Mouse (Mus musculus) intestine, embryonic 15.5 days (tissue): ENCODE data around the gene Ptprn2. TPM values are rescaled to one million over a fixed set of nuclear protein-coding genes. Genes with fewer than 3 reads are reported as not detected.

Experiments
- ATAC-seq: fragments of 200-750 bp; cut with Nextera tagmentation; 2 replicates; pipeline ENCODE4 v1.8.0; 2017; ENCODE audit warnings: moderate TSS enrichment, moderate library complexity
- H3K27ac ChIP-seq: fragments of 300-500 bp; sonication (generic); 2 replicates; pipeline ENCODE4 v1.5.1; 2015; ENCODE audit warnings: mild to moderate bottlenecking, inconsistent platforms
- H3K27me3 ChIP-seq: fragments of 300-500 bp; sonication (generic); replicated peaks from 2 replicates; pipeline ENCODE4 v1.6.1; 2015; ENCODE audit warnings: inconsistent platforms
- H3K36me3 ChIP-seq: fragments of 300-500 bp; sonication (generic); 2 replicates; pipeline ENCODE4 v1.6.1; 2015; ENCODE audit warnings: inconsistent platforms
- H3K4me1 ChIP-seq: fragments of 300-500 bp; sonication (generic); replicated peaks from 2 replicates; pipeline ENCODE4 v1.6.1; 2015; ENCODE audit warnings: inconsistent platforms
- H3K4me2 ChIP-seq: fragments of 300-500 bp; sonication (generic); replicated peaks from 2 replicates; pipeline ENCODE4 v1.6.1; 2015; ENCODE audit warnings: mild to moderate bottlenecking, inconsistent platforms
- H3K4me3 ChIP-seq: fragments of 300-500 bp; sonication (generic); replicated peaks from 2 replicates; pipeline ENCODE4 v1.5.1; 2015; ENCODE audit warnings: inconsistent platforms
- H3K9ac ChIP-seq: fragments of 300-500 bp; sonication (generic); 2 replicates; pipeline ENCODE4 v1.6.1; 2015; ENCODE audit warnings: inconsistent platforms
- H3K9me3 ChIP-seq: fragments of 300-500 bp; sonication (generic); 2 replicates; pipeline ENCODE4 v1.6.1; 2016; ENCODE audit warnings: inconsistent platforms
- WGBS: fragments of 180-500 bp; shearing (Covaris S2); methylation state at CpG from one replicate; pipeline ENCODE4 v1.1.7; 2015; 5-methylcytosine and 5-hydroxymethylcytosine counted together
- polyA plus RNA-seq: library from polyadenylated mRNA; unstranded; fragments of >200 nt; fragmentation: Nextera tagmentation; extraction: Ambion mirVana; gene quantifications from 2 replicates; pipeline ENCODE4 v1.2.1, GENCODE M21; 2015

Gene Ptprn2
- polyA plus RNA-seq, 1 experiment from 2014 or later, result 1.9 TPM

DNA sequence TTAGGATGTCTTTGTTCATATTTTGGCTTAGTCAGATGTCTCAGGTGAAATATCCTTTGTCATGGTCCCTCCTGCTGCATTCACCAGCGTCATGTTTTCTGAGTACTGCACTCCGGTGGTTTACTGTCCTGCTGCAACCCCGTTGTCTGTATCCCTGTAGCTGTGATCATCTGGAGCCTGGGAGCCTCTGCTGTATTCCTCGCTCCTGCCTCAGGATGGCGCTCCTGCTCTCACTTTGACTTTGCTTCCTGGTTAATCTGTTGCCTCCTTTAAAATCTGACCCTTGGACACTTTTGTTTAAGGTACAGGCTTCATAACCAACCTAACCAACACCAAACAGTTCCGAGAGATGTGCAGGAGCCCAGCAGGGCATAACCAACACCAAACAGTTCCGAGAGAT lies 342.2 kb downstream of the Ptprn2 start:
- Histone ChIP-seq H3K9me3 (no peaks in the 10 kb centered on the region), H3K4me2 (no peak overlapping the region), H3K9ac (no peak overlapping the region), H3K4me1 (no peaks in the 10 kb centered on the region), H3K4me3 (no peak overlapping the region), H3K36me3 (no peaks in the 10 kb centered on the region), H3K27ac (no peak overlapping the region), H3K27me3 (no peaks in the 10 kb centered on the region)
- WGBS, result 47% methylated on average over 7 of the region's 7 CpGs
- no peak for ATAC-seq

DNA sequence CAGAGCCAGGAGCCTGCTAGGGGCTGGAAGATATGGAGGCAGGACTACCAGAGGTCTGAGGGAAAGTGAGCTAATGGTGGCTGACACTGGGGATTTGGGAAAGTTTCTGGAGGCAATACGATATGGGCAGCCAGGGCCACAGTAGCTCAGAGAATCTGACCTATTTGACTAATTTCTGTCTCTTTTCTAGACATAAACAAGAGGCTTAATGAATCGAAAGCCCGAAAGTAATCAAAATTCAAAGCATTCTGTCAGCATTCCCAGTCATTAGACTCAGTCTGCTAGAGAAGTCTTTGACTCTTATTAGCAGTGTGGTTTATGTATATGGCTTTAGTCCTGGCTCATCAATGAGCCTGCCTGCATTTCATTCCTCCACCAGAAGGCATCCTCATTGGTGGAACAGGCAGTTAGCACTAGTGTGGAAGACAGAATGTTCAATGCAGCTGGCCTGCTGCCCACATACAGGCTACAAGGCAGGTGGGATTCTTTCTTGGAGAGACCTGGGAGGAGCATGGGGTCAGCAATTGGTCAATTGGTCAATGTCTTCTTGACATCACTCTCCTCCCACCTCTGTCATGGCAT lies 353.2 kb downstream of the Ptprn2 start:
- H3K27me3 ChIP-seq, result no peaks in the 10 kb centered on the region
- H3K36me3 ChIP-seq, result no peaks in the 10 kb centered on the region
- WGBS, result 83% methylated on average over 3 of the region's 3 CpGs
- no peak overlapping the region for H3K4me2 ChIP-seq
- H3K9me3 ChIP-seq, result no peaks in the 10 kb centered on the region
- H3K4me1 ChIP-seq, result no peaks in the 10 kb centered on the region
- no peak overlapping the region for H3K9ac ChIP-seq
- ATAC-seq, result no peak
- no peak overlapping the region for H3K27ac ChIP-seq
- H3K4me3 ChIP-seq, result no peak overlapping the region

DNA sequence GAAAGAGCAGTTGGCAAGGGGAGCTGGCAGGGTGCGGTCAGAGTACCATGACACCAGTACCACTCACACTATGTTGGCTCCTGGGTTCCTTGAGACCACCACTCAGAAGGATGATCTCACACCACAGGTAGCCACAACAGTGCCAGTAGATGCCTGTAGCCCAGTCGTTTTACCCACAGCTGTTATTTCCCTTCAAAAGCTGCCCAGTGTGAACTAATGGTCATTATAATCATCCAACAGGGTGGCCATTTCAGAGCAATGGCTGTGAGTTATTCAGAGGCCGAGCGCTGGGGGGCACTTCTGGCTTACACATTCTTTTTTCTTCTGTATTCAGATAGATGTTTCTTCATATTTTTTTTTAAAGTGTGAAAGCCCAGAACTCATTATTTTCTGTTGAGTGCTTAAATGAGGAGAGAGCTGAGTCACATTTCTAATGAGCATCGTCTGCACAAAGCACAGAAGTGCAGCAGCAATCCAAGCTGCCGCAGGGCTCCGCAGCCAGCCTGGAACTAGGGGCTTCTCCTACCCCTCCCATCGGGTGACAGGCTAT lies 357.3 kb downstream of the Ptprn2 start:
- no peak for ATAC-seq
- WGBS, result 74% methylated on average over 8 of the region's 8 CpGs
- H3K27ac ChIP-seq, result no peak overlapping the region

DNA sequence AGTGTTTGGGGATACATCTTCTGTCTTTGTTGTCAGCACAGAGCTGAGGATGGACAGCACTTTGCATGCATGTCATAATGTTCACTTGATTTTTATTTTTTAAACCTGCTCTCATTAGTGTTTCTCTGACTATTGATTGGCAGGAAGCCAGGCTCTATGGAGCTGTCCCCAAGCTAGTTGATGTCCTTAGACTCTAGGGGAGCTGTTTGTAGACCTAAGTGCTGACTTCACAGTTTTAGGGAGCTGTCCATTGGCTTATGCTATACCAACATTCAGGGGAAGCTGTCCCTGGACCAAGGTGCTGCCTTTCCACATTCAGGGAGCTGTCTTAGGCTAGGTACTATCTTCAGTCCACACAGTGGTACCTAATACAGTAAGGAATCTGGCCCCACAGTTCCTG lies 360.7 kb downstream of the Ptprn2 start:
- Histone ChIP-seq H3K27ac (no peak overlapping the region), H3K4me3 (no peak overlapping the region), H3K9me3 (no peaks in the 10 kb centered on the region), H3K4me2 (no peak overlapping the region), H3K36me3 (no peaks in the 10 kb centered on the region), H3K4me1 (no peaks in the 10 kb centered on the region), H3K9ac (no peak overlapping the region), H3K27me3 (no peaks in the 10 kb centered on the region)
- no peak for ATAC-seq

More for the DNA sequence above, 357.3 kb downstream of the Ptprn2 start:
- Histone ChIP-seq H3K9ac (no peak overlapping the region), H3K4me1 (no peaks in the 10 kb centered on the region), H3K9me3 (no peaks in the 10 kb centered on the region), H3K36me3 (no peaks in the 10 kb centered on the region), H3K27me3 (no peaks in the 10 kb centered on the region), H3K4me2 (no peak overlapping the region), H3K4me3 (no peak overlapping the region)

DNA sequence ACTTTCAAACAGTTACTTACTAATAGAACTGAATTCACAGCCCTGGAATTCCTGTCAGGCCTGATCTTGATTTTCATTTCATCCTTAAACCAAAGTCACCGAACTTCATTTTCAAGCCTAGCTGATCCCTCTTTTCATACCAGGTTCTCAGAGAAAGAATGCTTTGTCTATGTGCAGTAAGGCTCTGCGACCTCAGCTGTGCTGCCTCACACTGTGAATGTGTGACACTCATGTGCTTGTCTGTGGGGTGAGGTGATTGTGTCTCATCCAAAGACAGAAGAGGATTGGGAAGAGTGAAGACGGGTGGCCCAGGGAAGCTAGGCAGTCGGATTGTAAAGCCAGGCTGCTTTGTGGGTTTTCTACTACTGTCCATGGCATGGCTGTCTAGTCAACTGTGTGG lies 361.5 kb downstream of the Ptprn2 start:
- WGBS, result 86% methylated on average over 4 of the region's 4 CpGs
- H3K36me3 ChIP-seq, result no peaks in the 10 kb centered on the region
- H3K9ac ChIP-seq, result no peak overlapping the region

DNA sequence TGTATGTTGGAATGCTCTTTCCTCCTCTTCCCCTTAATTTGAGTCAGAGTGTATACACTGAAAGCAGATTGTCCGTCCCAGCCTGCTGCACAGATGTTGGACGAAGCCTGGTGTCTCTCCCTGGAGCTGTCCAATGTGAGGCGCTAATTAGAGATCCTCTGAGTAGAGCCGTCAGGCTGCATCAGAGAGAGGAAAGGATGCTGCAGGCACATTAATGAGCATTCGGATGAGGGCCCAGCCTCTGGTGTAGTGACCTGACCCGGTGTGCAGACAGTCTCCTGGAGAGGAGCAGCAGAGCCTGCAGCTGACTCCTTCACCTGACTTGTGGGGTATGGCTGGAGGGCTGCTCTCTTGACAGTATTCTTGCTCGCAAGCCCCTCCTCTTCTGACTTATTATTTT lies 370.8 kb downstream of the Ptprn2 start:
- Histone ChIP-seq H3K4me3 (no peak overlapping the region), H3K27me3 (no peaks in the 10 kb centered on the region), H3K4me1 (no peaks in the 10 kb centered on the region), H3K27ac (no peak overlapping the region), H3K9ac (no peak overlapping the region), H3K9me3 (no peaks in the 10 kb centered on the region), H3K36me3 (no peaks in the 10 kb centered on the region), H3K4me2 (no peak overlapping the region)
- 64% methylated on average over 7 of the region's 7 CpGs for WGBS
- ATAC-seq, result no peak

More for the DNA sequence above, 361.5 kb downstream of the Ptprn2 start:
- ATAC-seq, result no peak
- Histone ChIP-seq H3K27me3 (no peaks in the 10 kb centered on the region), H3K9me3 (no peaks in the 10 kb centered on the region), H3K4me2 (no peak overlapping the region), H3K4me1 (no peaks in the 10 kb centered on the region), H3K27ac (no peak overlapping the region), H3K4me3 (no peak overlapping the region)

DNA sequence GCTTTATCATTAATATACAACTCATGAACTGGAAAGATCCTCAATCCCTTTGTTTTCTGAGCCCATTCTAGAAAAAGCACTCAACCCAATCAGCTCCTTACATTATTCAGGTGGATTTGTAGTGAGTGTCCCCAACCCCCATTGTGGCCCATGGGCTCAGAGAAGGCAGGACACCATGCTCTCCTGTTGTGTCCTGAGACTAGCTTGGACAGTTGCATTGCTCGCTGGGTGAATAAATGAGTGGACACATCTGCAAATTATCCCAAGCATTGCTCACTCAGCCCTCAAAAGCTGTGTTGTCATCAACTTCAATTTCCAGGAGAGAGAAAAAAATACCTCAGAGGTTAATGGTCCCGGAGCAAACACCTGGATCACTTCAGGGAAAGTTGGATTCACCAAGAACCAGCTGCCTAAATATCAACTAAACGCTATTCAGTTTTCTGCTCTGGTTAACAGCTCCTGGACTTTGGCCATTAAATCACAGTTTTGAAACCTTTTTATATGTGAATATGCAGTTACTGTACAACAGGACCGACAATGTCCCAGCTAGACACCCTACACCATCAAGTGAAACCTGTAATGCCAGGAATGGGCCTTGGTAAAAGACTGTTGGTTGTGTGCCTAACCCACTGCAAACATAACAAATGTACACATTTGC lies 376.0 kb downstream of the Ptprn2 start:
- no peaks in the 10 kb centered on the region for H3K4me1 ChIP-seq
- H3K9ac ChIP-seq, result no peak overlapping the region
- no peak for ATAC-seq
- no peaks in the 10 kb centered on the region for H3K36me3 ChIP-seq
- no peaks in the 10 kb centered on the region for H3K27me3 ChIP-seq
- H3K4me2 ChIP-seq, result no peak overlapping the region
- no peak overlapping the region for H3K27ac ChIP-seq
- WGBS, result 78% methylated on average over 4 of the region's 4 CpGs
- H3K4me3 ChIP-seq, result no peak overlapping the region
- H3K9me3 ChIP-seq, result no peaks in the 10 kb centered on the region

DNA sequence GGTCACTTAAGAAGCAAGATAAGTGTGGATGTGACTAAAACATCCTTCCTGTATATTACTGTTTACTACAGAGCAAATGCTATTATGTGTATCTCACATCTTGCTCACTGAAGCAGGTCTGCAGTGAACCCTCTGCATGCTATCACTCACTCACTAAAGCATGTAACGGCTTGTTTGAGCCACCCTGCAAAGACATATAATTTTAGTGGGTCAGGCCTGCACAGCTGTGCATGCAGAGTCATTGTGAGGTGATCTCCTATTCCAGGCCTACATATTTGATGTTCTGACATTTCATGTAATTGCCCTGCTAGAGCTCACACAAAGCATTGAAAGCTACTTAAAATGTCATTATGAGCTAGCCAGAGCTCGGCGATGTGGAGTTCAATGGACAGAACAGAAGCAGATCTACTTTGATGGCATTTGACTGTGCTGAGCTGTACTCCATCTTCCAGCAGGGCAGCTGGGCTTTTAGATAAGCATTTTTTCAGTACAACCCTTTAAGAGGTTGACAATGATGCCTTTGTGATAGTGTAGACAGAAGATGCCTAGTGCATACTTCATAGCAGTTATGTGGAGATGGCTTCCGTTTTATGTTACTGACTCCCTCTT lies 377.9 kb downstream of the Ptprn2 start:
- Histone ChIP-seq H3K36me3 (no peaks in the 10 kb centered on the region), H3K9ac (no peak overlapping the region), H3K4me2 (no peak overlapping the region), H3K4me3 (no peak overlapping the region), H3K4me1 (no peaks in the 10 kb centered on the region), H3K27me3 (no peaks in the 10 kb centered on the region), H3K9me3 (no peaks in the 10 kb centered on the region), H3K27ac (no peak overlapping the region)
- WGBS, result 75% methylated on average over 4 of the region's 4 CpGs
- no peak for ATAC-seq

DNA sequence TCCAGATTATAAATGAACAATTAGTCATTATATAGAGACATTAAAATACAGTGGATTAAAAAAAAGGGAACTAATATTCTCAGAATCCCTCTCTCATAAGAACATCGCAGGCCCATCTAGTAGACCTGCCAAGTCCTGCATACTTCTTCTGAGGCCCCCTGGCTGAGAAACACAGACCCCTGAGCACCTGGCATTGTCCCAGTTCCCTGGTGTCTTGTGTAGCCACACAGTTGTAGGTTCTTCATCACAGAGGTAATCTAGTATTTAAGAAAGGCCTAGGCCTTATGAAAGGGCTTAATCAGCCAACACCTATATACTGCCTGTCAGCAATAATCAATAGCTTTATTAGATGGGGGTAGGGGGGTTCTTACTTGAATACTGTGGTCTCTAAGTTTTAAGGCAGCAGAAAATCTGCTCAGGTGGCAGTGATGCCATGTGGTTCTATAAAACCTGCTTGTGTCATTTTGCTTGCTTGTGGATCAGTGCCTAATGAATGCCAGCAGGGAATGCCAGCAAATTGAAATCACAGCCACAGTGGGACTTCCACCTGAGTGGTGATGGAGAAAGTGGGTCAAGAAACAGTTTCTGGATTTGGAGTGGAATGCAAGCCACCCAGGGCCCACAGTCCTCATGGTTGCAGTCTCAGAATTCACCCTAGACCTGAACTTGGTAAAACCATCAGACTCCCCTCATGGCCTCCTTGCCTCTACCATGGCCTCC lies 388.5 kb downstream of the Ptprn2 start:
- Histone ChIP-seq H3K4me2 (no peak overlapping the region), H3K27ac (no peak overlapping the region), H3K4me1 (no peaks in the 10 kb centered on the region), H3K27me3 (no peaks in the 10 kb centered on the region), H3K9me3 (no peaks in the 10 kb centered on the region), H3K9ac (no peak overlapping the region), H3K4me3 (no peak overlapping the region), H3K36me3 (no peaks in the 10 kb centered on the region)
- WGBS, result 100% methylated on average over 1 of the region's 1 CpGs
- ATAC-seq, result no peak

DNA sequence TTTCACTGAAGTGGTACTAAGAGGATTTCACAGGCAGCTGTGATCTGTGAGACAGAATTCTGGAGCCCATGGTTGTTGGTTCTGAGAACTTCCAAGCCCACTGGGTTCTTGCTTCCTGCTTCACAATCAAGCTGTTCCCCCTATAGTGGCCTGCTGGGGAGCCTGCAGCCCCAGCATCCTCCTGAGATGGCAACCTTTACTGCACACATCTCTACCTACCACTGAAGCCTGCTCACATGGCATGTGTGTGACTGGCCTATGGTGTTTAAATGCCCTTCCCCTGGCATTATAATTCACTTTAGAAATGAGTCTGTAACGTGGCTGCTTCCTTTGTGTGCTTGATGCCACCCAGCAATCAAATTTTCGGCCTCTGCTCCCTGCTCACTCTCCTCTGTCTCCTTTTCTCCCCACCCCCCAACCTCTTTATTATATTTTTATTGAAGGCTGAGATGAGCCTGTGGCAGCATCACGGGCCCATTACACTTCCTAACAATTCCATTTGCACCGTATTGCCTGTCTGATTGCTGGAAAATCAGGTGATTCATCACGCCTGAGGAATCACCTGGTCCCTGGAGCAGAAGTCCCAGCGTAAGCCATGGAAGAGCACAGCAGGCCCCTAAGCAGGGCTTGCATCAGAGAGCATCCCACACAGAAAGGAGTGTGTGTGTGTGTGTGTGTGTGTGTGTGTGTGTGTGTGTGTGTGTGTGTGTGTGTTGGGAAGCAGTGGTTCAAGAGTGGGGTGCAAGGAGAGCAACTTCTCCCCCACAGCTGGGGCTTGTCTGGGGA lies 402.2 kb downstream of the Ptprn2 start:
- no peak for ATAC-seq
- WGBS, result 71% methylated on average over 6 of the region's 6 CpGs
- H3K4me1 ChIP-seq, result no peaks in the 10 kb centered on the region
- H3K9me3 ChIP-seq, result no peaks in the 10 kb centered on the region
- no peak overlapping the region for H3K4me2 ChIP-seq
- no peak overlapping the region for H3K9ac ChIP-seq
- no peak overlapping the region for H3K27ac ChIP-seq
- no peak overlapping the region for H3K4me3 ChIP-seq
- no peaks in the 10 kb centered on the region for H3K27me3 ChIP-seq
- H3K36me3 ChIP-seq, result no peaks in the 10 kb centered on the region

DNA sequence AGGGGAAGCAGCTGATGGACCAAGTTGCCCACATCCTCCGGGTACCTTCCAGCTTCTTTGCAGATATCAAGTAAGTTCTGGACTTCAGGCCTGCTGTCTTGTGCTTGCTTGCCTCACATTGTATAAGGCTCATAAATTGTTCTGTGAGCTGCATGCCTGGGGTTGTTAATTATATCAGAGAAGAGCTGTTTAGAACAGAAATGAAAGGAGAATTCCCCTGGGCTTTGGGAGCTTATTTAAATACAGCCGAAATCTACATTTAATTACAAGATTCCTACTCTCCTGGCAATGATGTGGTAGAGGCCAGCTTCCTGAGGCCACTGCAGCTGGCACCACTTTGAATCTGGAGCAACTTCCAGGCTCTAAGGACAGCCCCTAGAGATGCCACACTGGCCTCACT lies 403.3 kb downstream of the Ptprn2 start:
- Histone ChIP-seq H3K27me3 (no peaks in the 10 kb centered on the region), H3K4me1 (no peaks in the 10 kb centered on the region), H3K36me3 (no peaks in the 10 kb centered on the region), H3K4me2 (no peak overlapping the region), H3K9me3 (no peaks in the 10 kb centered on the region), H3K9ac (no peak overlapping the region), H3K4me3 (no peak overlapping the region), H3K27ac (no peak overlapping the region)
- ATAC-seq, result no peak
- WGBS, result 83% methylated on average over 2 of the region's 2 CpGs

DNA sequence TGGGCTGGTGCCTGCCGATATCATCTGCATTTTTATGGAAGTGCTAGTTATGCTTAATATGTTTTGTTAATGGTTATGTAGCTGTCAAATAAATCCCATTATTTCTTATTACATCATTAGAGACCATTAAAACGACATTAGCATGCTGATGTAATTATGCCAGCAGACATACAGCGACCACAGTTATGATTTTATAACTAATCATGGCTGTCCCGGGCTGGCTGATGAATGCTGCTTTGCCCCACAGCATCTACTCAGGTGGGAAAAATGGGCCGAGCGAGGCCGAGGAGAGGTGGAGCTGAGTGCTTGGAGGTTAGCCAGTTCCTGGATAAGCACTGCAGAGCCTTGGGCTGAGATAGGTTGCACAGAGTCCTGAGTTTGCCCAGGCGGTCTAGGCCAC lies 407.1 kb downstream of the Ptprn2 start:
- ATAC-seq, result no peak
- no peak overlapping the region for H3K4me3 ChIP-seq
- no peak overlapping the region for H3K27ac ChIP-seq
- H3K9ac ChIP-seq, result no peak overlapping the region
- H3K4me2 ChIP-seq, result no peak overlapping the region
- no peaks in the 10 kb centered on the region for H3K36me3 ChIP-seq
- 83% methylated on average over 8 of the region's 8 CpGs for WGBS
- no peaks in the 10 kb centered on the region for H3K9me3 ChIP-seq
- H3K27me3 ChIP-seq, result no peaks in the 10 kb centered on the region
- no peaks in the 10 kb centered on the region for H3K4me1 ChIP-seq
